Mouse (Mus musculus): ENCODE measurements around the gene Asic2. TPM values are rescaled to one million over a fixed set of nuclear protein-coding genes. Genes with fewer than 3 reads are reported as not detected.

Asic2 gene
- not detected in 2 replicates for polyA plus RNA-seq (2015; fragmentation: Nextera tagmentation; extraction: Ambion mirVana)

DNA sequence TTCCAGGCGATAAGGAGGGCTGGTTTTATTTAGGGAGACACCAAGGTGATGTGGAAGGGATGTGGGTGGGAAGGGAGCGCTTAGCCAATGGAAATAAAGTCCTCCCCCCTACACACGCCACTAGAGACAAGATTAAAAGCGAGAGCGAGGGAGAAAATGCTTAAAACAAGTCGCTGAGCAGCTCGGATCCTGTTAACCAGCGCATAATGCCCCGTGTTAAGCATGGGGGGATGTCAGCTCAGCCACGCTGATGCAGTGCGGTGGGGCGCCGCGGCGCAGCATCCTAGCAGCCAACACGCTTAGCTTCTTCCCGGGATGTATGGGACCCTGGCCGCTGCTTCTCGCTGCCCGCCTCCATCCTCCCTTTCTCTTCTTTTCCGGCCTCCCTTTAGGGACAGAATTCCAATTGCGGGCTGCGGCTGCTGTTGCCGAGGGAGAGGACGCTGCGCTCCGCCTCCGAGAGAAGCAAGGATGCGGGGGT, at the start of gene Asic2:
TSS of gene Asic2 (minus strand) at position 57 of the 481 bp plus-strand sequence.
- Histone ChIP-seq H3K9ac (replicated peaks) (no peak within 1 kb of the TSS), H3K4me2 (ENCODE audit: low read depth, low read length) (no peak within 1 kb of the TSS), H3K27me3 (ENCODE audit: insufficient read depth, low read length) (peaks cover 18% of the 10 kb centered on the region), H3K4me1 (ENCODE audit: insufficient read depth) (no peaks in the 10 kb centered on the region), H3K27ac (ENCODE audit: low read depth) (no peak within 1 kb of the TSS), H3K36me3 (replicated peaks; ENCODE audit: insufficient read depth, low read length) (no peaks in the 10 kb centered on the region), H3K9me3 (ENCODE audit: low read length) (no peaks in the 10 kb centered on the region), H3K4me3 (ENCODE audit: low read depth, low read length) (no peak within 1 kb of the TSS)
- TF ChIP-seq CTCF (IDR thresholded peaks at IDR 0.05; ENCODE audit: low read depth) (no peak), EP300 (IDR thresholded peaks at IDR 0.05; ENCODE audit: low read depth) (no peak)
- WGBS (ENCODE audit: insufficient replicate concordance) = 4% methylated on average over 29 of the region's 29 CpGs
- DNase-seq (no peak), ATAC-seq (no peak)

- WGBS (ENCODE audit: insufficient replicate concordance) = 61% methylated on average over 3 of the region's 3 CpGs
- no peak overlapping the region for H3K27ac ChIP-seq (ENCODE audit: low read depth)
- H3K27me3 ChIP-seq (ENCODE audit: insufficient read depth, low read length) = no peaks in the 10 kb centered on the region
- no peak for TF ChIP-seq EP300 (IDR thresholded peaks at IDR 0.05; ENCODE audit: low read depth)
- no peak for TF ChIP-seq CTCF (IDR thresholded peaks at IDR 0.05; ENCODE audit: low read depth)
- H3K9me3 ChIP-seq (ENCODE audit: low read length) = no peaks in the 10 kb centered on the region
- H3K4me1 ChIP-seq (ENCODE audit: insufficient read depth) = peaks cover 14% of the 10 kb centered on the region
- no peak for ATAC-seq
- H3K36me3 ChIP-seq (replicated peaks; ENCODE audit: insufficient read depth, low read length) = no peaks in the 10 kb centered on the region
- H3K4me2 ChIP-seq (ENCODE audit: low read depth, low read length) = no peak overlapping the region
- H3K9ac ChIP-seq (replicated peaks) = no peak overlapping the region
- H3K4me3 ChIP-seq (ENCODE audit: low read depth, low read length) = no peak overlapping the region
- DNase-seq = no peak
These were observed 48.0 kb upstream of the Asic2 start for GRCm38 (mm10) chr11:82016181-82016780.

DNA sequence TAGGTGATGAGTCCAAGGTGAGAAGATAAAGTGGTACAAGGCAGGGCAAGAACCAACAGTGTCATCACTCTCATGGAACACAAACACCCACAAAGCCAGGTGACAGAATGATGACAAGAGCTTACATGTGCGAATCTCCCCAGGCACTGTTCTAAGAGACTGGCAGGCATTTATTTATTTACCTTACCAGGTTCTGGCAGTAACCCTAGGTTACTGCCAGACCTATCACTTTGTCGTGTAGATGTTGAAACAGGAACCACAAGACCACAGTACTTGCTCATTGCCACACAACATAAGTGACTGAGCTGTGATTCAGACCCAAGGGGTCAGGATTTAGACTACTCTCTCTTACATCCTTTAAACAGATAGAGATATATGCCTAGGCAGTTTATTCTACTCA, 46.8 kb upstream of the Asic2 start:
- TF ChIP-seq EP300 (IDR thresholded peaks at IDR 0.05; ENCODE audit: low read depth) (no peak), CTCF (IDR thresholded peaks at IDR 0.05; ENCODE audit: low read depth) (no peak)
- no peak overlapping the region for H3K27ac ChIP-seq (ENCODE audit: low read depth)
- ATAC-seq (0 out of 2 replicates have a peak, but pooled peaks have one; percentile 48), DNase-seq (no peak)
- no peaks in the 10 kb centered on the region for H3K27me3 ChIP-seq (ENCODE audit: insufficient read depth, low read length)
- no peak overlapping the region for H3K4me3 ChIP-seq (ENCODE audit: low read depth, low read length)
- H3K4me1 ChIP-seq (ENCODE audit: insufficient read depth) = peaks cover 7% of the 10 kb centered on the region
- no peak overlapping the region for H3K4me2 ChIP-seq (ENCODE audit: low read depth, low read length)
- no peak overlapping the region for H3K9ac ChIP-seq (replicated peaks)
- no peaks in the 10 kb centered on the region for H3K36me3 ChIP-seq (replicated peaks; ENCODE audit: insufficient read depth, low read length)
- H3K9me3 ChIP-seq (ENCODE audit: low read length) = no peaks in the 10 kb centered on the region
- 45% methylated on average over 2 of the region's 2 CpGs for WGBS (ENCODE audit: insufficient replicate concordance)

DNA sequence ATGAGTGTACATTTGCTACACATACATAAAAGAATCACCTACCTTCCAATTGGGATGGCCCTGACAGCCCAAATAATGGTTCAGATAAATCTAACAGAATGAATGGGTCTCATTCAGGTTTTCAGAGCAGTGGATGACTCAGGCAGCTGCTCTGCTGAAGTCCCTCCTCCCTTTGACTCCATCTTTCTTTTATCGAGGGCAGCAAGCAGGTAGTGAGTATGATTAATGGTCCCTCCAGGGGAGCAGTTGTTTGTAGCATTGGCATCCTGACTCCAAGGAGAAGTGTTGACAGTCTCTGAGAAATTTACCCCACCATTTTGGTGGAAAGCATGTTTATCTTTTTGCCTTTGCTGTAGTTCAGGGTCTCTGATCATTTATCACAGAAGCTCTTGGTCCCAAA, 45.5 kb upstream of the Asic2 start:
- no peak overlapping the region for H3K27ac ChIP-seq (ENCODE audit: low read depth)
- no peaks in the 10 kb centered on the region for H3K36me3 ChIP-seq (replicated peaks; ENCODE audit: insufficient read depth, low read length)
- no peak for ATAC-seq
- DNase-seq = no peak
- 50% methylated on average over 1 of the region's 1 CpGs for WGBS (ENCODE audit: insufficient replicate concordance)
- no peaks in the 10 kb centered on the region for H3K9me3 ChIP-seq (ENCODE audit: low read length)
- no peaks in the 10 kb centered on the region for H3K27me3 ChIP-seq (ENCODE audit: insufficient read depth, low read length)
- TF ChIP-seq CTCF (IDR thresholded peaks at IDR 0.05; ENCODE audit: low read depth) (no peak), EP300 (IDR thresholded peaks at IDR 0.05; ENCODE audit: low read depth) (no peak)
- H3K4me1 ChIP-seq (ENCODE audit: insufficient read depth) = no peaks in the 10 kb centered on the region; the same call in 1 of the 2 replicates
- no peak overlapping the region for H3K4me3 ChIP-seq (ENCODE audit: low read depth, low read length)
- no peak overlapping the region for H3K9ac ChIP-seq (replicated peaks)
- H3K4me2 ChIP-seq (ENCODE audit: low read depth, low read length) = no peak overlapping the region

DNA sequence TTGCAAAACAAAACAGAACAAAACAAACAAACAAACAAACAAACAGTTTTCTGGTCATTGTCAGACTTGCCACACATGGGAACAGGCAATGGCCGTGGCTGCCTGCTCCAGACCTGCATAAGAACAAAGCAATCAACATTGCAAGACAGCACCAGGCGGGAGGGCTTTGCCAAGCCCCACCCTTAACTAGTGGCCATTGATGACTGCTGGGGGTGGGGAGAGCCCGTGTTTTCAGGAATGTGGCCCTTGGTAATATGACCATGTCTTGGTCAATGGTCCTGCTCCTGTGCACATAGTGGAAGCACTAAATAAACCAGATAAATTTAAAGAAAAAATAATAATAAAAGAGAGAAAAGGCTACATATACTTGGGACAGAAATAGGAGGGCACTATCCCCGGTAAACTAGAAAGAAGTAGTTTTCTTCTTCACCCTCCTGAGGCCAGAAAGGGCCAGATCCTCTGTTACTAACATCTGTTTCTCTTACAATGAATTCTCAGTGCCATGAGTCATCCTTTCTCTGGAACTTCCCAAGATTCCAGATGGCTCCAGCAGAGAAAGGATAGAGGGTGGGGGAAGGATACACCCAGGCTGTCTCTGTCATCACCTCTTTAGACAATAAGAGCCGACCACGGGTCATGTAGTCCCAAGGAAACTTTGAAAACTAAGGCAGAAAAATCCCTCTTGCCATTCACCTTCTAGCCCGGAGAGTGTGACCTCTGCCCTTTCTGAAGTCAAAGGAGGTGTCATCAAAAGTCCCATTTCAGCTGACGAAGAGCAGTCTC, 43.3 kb upstream of the Asic2 start:
- Histone ChIP-seq H3K4me2 (ENCODE audit: low read depth, low read length) (no peak overlapping the region), H3K9me3 (ENCODE audit: low read length) (no peaks in the 10 kb centered on the region), H3K4me3 (ENCODE audit: low read depth, low read length) (no peak overlapping the region), H3K36me3 (replicated peaks; ENCODE audit: insufficient read depth, low read length) (no peaks in the 10 kb centered on the region), H3K9ac (replicated peaks) (no peak overlapping the region), H3K4me1 (ENCODE audit: insufficient read depth) (peaks cover 7% of the 10 kb centered on the region; the same call in 1 of the 2 replicates), H3K27ac (ENCODE audit: low read depth) (no peak overlapping the region), H3K27me3 (ENCODE audit: insufficient read depth, low read length) (no peaks in the 10 kb centered on the region)
- WGBS (ENCODE audit: insufficient replicate concordance) = 69% methylated on average over 8 of the region's 8 CpGs
- DNase-seq (no peak), ATAC-seq (no peak)
- TF ChIP-seq EP300 (IDR thresholded peaks at IDR 0.05; ENCODE audit: low read depth) (no peak), CTCF (IDR thresholded peaks at IDR 0.05; ENCODE audit: low read depth) (no peak)

DNA sequence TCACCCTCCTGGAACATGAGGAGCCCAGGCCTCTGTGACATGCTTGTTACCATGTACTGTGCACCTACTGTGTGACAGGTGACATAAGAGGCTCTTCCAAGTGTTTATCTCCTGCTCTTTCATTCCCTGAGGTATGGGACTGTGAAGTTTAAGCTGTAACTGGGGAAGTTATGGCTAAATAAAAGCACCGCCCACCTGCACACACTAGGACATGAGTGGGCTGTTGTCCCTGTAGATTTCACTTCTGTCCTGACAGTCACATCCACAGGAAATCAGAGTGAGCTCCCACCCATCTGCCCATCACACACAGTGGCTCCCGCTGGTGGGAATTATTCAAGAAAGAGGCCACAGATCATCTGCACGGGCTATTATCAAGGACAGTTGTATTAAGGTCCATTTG, 41.9 kb upstream of the Asic2 start:
- Histone ChIP-seq H3K27ac (ENCODE audit: low read depth) (no peak overlapping the region), H3K27me3 (ENCODE audit: insufficient read depth, low read length) (no peaks in the 10 kb centered on the region), H3K9me3 (ENCODE audit: low read length) (no peaks in the 10 kb centered on the region), H3K4me3 (ENCODE audit: low read depth, low read length) (no peak overlapping the region), H3K9ac (replicated peaks) (no peak overlapping the region), H3K4me1 (ENCODE audit: insufficient read depth) (peaks cover 8% of the 10 kb centered on the region; the same call in 1 of the 2 replicates), H3K36me3 (replicated peaks; ENCODE audit: insufficient read depth, low read length) (no peaks in the 10 kb centered on the region), H3K4me2 (ENCODE audit: low read depth, low read length) (no peak overlapping the region)
- ATAC-seq = no peak
- TF ChIP-seq CTCF (IDR thresholded peaks at IDR 0.05; ENCODE audit: low read depth) = no peak
- TF ChIP-seq EP300 (IDR thresholded peaks at IDR 0.05; ENCODE audit: low read depth) = no peak
- DNase-seq = no peak
- WGBS (ENCODE audit: insufficient replicate concordance) = 82% methylated on average over 3 of the region's 3 CpGs
